8 mouse cellular contexts compared by ENCODE assay signal in the genomic region with DNA sequence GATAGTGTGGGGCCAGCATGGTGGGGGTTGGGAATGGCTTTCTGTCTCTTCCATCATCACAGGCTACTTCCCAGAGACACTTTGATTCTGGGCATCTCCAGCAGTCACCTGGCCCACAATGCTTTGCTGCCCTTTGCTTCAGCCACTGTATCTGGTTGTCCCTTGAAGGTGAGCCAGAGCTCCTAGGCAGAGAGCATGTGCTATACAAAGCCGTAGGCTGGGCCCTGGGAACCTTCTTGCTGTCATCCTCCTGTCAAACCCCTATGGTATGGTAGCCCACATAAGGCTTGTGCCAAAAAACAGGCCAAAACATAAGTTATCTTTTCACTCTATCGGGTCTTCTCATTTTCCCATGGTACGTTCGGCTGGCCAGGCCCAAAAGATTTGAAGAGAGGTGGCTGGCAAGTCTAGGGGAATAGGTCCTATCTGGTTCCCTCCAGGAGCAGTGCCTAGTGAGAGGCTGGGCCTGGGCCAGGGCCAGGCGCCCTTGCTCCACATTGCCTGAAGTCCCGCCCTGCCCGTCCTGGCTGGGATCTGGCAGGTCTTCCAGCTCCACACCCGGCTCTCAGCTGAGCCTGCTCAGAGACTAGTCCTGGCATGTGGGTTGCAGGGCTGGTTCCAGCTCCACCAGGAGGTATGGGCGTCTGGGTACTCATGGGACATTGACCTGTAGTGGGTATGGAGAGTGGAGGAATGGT. TPM values are rescaled to one million over a fixed set of nuclear protein-coding genes. Genes with fewer than 3 reads are reported as not detected.
DNase-seq lines count a peak whose midpoint lies in the region; ATAC-seq and TF ChIP-seq lines count a peak whose summit lies in the region.

No protein-coding gene starts in this region.

- no peak overlapping the region for H3K4me2 ChIP-seq in lung, embryonic 15.5 days

- ATAC-seq in lung, embryonic 15.5 days (ENCODE audit: borderline replicate concordance, extremely low read depth, low FRiP score, low TSS enrichment): 0 out of 2 replicates have a peak, but pooled peaks have one; percentile 52

- no peak for TF ChIP-seq CTCF in layer of hippocampus, adult 2 months (conservative IDR thresholded peaks at IDR 0.05)

- H3K27me3 ChIP-seq in lung, embryonic 15.5 days: no peaks in the 10 kb centered on the region

- WGBS in lung, embryonic 15.5 days: 61% methylated on average over 9 of the region's 9 CpGs

- intact Hi-C loops in gastrocnemius, postnatal 36 days (cut with DNase I): no loop called here

- no peaks in the 10 kb centered on the region for H3K9me3 ChIP-seq in lung, embryonic 15.5 days

- no peak overlapping the region for H3K9ac ChIP-seq in lung, embryonic 15.5 days

- DNase-seq in MN1 (ENCODE audit: low spot score): peak; percentile 78
- DNase-seq in adrenal gland, postnatal 14 days: peak; percentile 87
- peak; percentile 52 to 60 for DNase-seq in gastrocnemius, postnatal 36 days
- no peak for DNase-seq in layer of hippocampus, adult 2 months (ENCODE audit: low spot score in 2 of 2)
- no peak for DNase-seq in spleen, postnatal 36 days (ENCODE audit: low spot score in 2 of 2)
- DNase-seq in c-Kit-positive CD71-positive TER-119-positive erythroid progenitor cells, embryonic 14.5 days (ENCODE audit: low spot score): no peak
- no peak for DNase-seq in embryo, embryonic 9.5 days (ENCODE audit: extremely low spot score)

- H3K4me3 ChIP-seq in lung, embryonic 15.5 days: no peak overlapping the region
- no peak overlapping the region for H3K4me3 ChIP-seq in layer of hippocampus, adult 2 months

- peaks cover 73% of the 10 kb centered on the region for H3K4me1 ChIP-seq in lung, embryonic 15.5 days

- H3K36me3 ChIP-seq in lung, embryonic 15.5 days: no peaks in the 10 kb centered on the region

- peak overlapping the region; percentile 37 for H3K27ac ChIP-seq in lung, embryonic 15.5 days
- no peak overlapping the region for H3K27ac ChIP-seq in layer of hippocampus, adult 2 months

RNA-seq across cellular contexts. Expression of a gene that starts 10.7 kb away (rescaled TPM):
- 14.9 and 29.0 TPM in 2 replicates for total RNA-seq in adrenal gland, postnatal 14 days (2021)
- 1 to 10 TPM; 2.7 to 3.3 TPM for total RNA-seq in gastrocnemius, postnatal 36 days (2021)
- 139 and 142 TPM in 2 replicates for polyA plus RNA-seq in lung, embryonic 15.5 days (2015; fragmentation: Nextera tagmentation; extraction: Ambion mirVana)
- under 1 TPM; 0.69 to 0.93 TPM for total RNA-seq in layer of hippocampus, adult 2 months (2021)

Comparison
In these comparisons a context has a peak if more than half of its experiments do, and no peak if none do; other contexts are left out.
1. DNase-seq: peak in MN1 (single experiment), adrenal gland, postnatal 14 days (single experiment) and gastrocnemius, postnatal 36 days (2 of 2); none in layer of hippocampus, adult 2 months (0 of 2), spleen, postnatal 36 days (0 of 2), c-Kit-positive CD71-positive TER-119-positive erythroid progenitor cells, embryonic 14.5 days (single experiment) and embryo, embryonic 9.5 days (single experiment).